Mouse (Mus musculus) cortical plate, adult 2 months (tissue): ENCODE measurements around the gene Tmco5.

Source experiments
- CTCF ChIP-seq: fragments of 200-500 bp; IDR thresholded peaks from 2 replicates; pipeline ENCODE4 v1.5.1; 2011; ENCODE audit warnings: mild to moderate bottlenecking, control low read depth, low read length; ENCODE audit not compliant: insufficient read depth; ENCODE audit errors: extremely low read depth
- POLR2A ChIP-seq: fragments of 200-500 bp; IDR thresholded peaks from 2 replicates; pipeline ENCODE4 v1.6.1; 2011; ENCODE audit warnings: mild to moderate bottlenecking, low read length, control low read depth; ENCODE audit not compliant: insufficient read depth; ENCODE audit errors: extremely low read depth

- TF ChIP-seq POLR2A (no peak), CTCF (no peak)
Observed at GRCm38 (mm10) chr2:116934776-116935175, 56.3 kb downstream of the Tmco5 start.
